In the genomic region with DNA sequence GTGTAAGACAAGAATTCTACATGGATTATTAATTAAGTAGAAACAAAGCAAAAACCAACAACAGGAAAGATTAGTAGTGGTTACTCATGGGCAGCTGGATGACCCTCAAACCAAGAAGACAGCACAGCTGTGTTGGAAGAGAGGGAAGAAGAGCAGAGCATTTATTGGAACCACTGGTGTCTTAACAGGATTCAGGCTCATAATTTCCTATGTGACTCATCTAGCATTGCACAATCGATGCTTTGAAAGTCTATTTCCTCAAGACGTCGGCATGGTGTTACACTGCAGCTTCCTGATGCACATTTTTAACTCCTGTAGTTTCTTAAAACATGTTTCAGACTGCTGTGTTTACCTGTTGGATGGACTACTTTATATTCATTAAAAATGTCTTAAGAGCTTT, we compare ENCODE assay signal across 17 mouse cellular contexts.
DNase-seq lines count a peak whose midpoint lies in the region; ATAC-seq and TF ChIP-seq lines count a peak whose summit lies in the region.
"Had no signal": no experiment of that assay in that cellular context is flagged by ENCODE, and none has a peak within 500 bp of the region (broad histone marks: within the 10 kb centered on the region; RNA-seq: fewer than 3 reads in every experiment).

No protein-coding gene starts in this region.

- H3K4me1 ChIP-seq in embryonic facial prominence, embryonic 14.5 days (ENCODE audit: control insufficient read depth, insufficient read depth, low read length) = no peaks in the 10 kb centered on the region
- H3K4me1 ChIP-seq in embryonic facial prominence, embryonic 10.5 days = peaks cover 17% of the 10 kb centered on the region; the same call in 1 of the 2 replicates
- H3K4me1 ChIP-seq in kidney, adult 2 months (ENCODE audit: control insufficient read depth, insufficient read depth, low read length) = no peaks in the 10 kb centered on the region
- H3K4me1 ChIP-seq: limb, embryonic 15.5 days; stomach, embryonic 15.5 days had no signal

- peak; percentile 59 for DNase-seq in embryonic facial prominence, embryonic 14.5 days (ENCODE audit: low spot score)
- no peak for DNase-seq in embryonic facial prominence, embryonic 10.5 days (ENCODE audit: low spot score)
- peak; percentile 47 for DNase-seq in kidney, adult 2 months
- DNase-seq in kidney, adult 11 months = no peak
- peak; percentile 49 for DNase-seq in lung, postnatal 36 days
- no peak for DNase-seq in lung, postnatal 14 days
- no peak for DNase-seq in layer of hippocampus, postnatal 36 days
- DNase-seq in retina, postnatal 1 day = no peak
- DNase-seq: B cell, adult 2 months; cerebellum, postnatal 10 days; thymus, postnatal 14 days had no signal

- TF ChIP-seq POLR2A in kidney, adult 2 months (IDR thresholded peaks at IDR 0.05; ENCODE audit: low read depth, low read length) = no peak

- TF ChIP-seq CTCF in kidney, adult 2 months (conservative IDR thresholded peaks at IDR 0.05; ENCODE audit: insufficient read depth, insufficient read length, low read depth, low read length) = no peak

- no peak overlapping the region for H3K4me2 ChIP-seq in embryonic facial prominence, embryonic 14.5 days (ENCODE audit: low read depth, low read length)
- H3K4me2 ChIP-seq: limb, embryonic 15.5 days; stomach, embryonic 15.5 days had no signal

- H3K4me3 ChIP-seq in embryonic facial prominence, embryonic 14.5 days (ENCODE audit: low read depth, low read length) = no peak overlapping the region
- H3K4me3 ChIP-seq in embryonic facial prominence, embryonic 10.5 days = no peak overlapping the region
- H3K4me3 ChIP-seq in kidney, adult 2 months (ENCODE audit: insufficient read depth, low read depth, low read length) = no peak overlapping the region
- H3K4me3 ChIP-seq: limb, embryonic 15.5 days; stomach, embryonic 15.5 days had no signal

- H3K9me3 ChIP-seq in embryonic facial prominence, embryonic 14.5 days (ENCODE audit: control insufficient read depth, low read length) = no peaks in the 10 kb centered on the region
- H3K9me3 ChIP-seq in embryonic facial prominence, embryonic 10.5 days = 0 out of 2 replicates have a peak, but pooled peaks cover 3% of the 10 kb centered on the region
- H3K9me3 ChIP-seq: G1E; limb, embryonic 15.5 days; stomach, embryonic 15.5 days had no signal

- WGBS in embryonic facial prominence, embryonic 14.5 days = 74% methylated on average over 3 of the region's 3 CpGs
- WGBS in embryonic facial prominence, embryonic 10.5 days = 81% methylated on average over 3 of the region's 3 CpGs
- WGBS in kidney, adult 2 months = 60% methylated on average over 3 of the region's 3 CpGs

- H3K27me3 ChIP-seq in embryonic facial prominence, embryonic 14.5 days (replicated peaks; ENCODE audit: control insufficient read depth, insufficient read depth, low read length) = no peaks in the 10 kb centered on the region
- no peaks in the 10 kb centered on the region for H3K27me3 ChIP-seq in embryonic facial prominence, embryonic 10.5 days (replicated peaks; ENCODE audit: low read depth, poor library complexity, severe bottlenecking)
- no peaks in the 10 kb centered on the region for H3K27me3 ChIP-seq in kidney, adult 2 months (replicated peaks; ENCODE audit: control insufficient read depth, insufficient read depth, low read length)
- H3K27me3 ChIP-seq: limb, embryonic 15.5 days; stomach, embryonic 15.5 days had no signal

- H3K9ac ChIP-seq in embryonic facial prominence, embryonic 14.5 days (ENCODE audit: low read depth, low read length) = no peak overlapping the region
- H3K9ac ChIP-seq: limb, embryonic 15.5 days; stomach, embryonic 15.5 days had no signal

- H3K36me3 ChIP-seq in embryonic facial prominence, embryonic 14.5 days (ENCODE audit: control insufficient read depth, insufficient read depth, low read length) = no peaks in the 10 kb centered on the region
- H3K36me3 ChIP-seq in embryonic facial prominence, embryonic 10.5 days (replicated peaks) = no peaks in the 10 kb centered on the region
- H3K36me3 ChIP-seq in kidney, adult 2 months (ENCODE audit: control insufficient read depth, insufficient read depth, low read length) = no peaks in the 10 kb centered on the region
- H3K36me3 ChIP-seq: G1E; limb, embryonic 15.5 days; stomach, embryonic 15.5 days had no signal

- no peak for ATAC-seq in embryonic facial prominence, embryonic 14.5 days (ENCODE audit: low read depth)
- ATAC-seq: activated CD4-positive, CD25-positive, alpha-beta regulatory T cell, adult 4 months; forebrain, embryonic 14.5 days; hindbrain, postnatal 0 days had no signal

- H3K27ac ChIP-seq in embryonic facial prominence, embryonic 14.5 days (replicated peaks; ENCODE audit: low read depth, low read length) = no peak overlapping the region
- H3K27ac ChIP-seq in embryonic facial prominence, embryonic 10.5 days (replicated peaks) = no peak overlapping the region
- peak overlapping the region; percentile 23; the same call in 1 of the 2 replicates for H3K27ac ChIP-seq in kidney, adult 2 months (ENCODE audit: insufficient read depth, low read depth, low read length)
- H3K27ac ChIP-seq: hindbrain, postnatal 0 days; limb, embryonic 15.5 days; stomach, embryonic 15.5 days had no signal

Comparison
In these comparisons a context has a peak if more than half of its experiments do, and no peak if none do; other contexts are left out.
1. DNase-seq: peak in embryonic facial prominence, embryonic 14.5 days (single experiment), kidney, adult 2 months (single experiment) and lung, postnatal 36 days (single experiment); none in embryonic facial prominence, embryonic 10.5 days (single experiment), kidney, adult 11 months (single experiment), lung, postnatal 14 days (single experiment), layer of hippocampus, postnatal 36 days (0 of 2) and retina, postnatal 1 day (single experiment).